ENCODE assay signal across 13 mouse cellular contexts in the genomic region with DNA sequence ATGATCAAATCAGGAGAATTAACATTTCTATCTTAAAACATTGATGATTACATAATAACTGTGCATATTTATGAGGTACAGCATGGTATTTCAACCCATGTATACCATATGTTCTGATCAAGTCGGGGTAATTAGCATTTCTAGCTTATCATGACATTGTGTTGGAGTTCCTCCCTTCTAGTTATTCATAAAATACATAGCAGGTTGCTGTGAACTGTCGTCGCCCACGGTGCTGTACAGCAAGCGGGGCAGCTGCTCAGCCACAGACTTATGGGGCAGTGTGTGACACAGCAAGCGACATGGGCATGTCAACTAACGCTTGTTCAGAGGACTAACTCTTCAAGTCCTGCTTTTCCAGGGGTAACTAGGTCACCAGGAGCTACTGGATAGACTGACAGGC.
"Had no signal": no experiment of that assay in that cellular context is flagged by ENCODE, and none has a peak within 500 bp of the region (broad histone marks: within the 10 kb centered on the region; RNA-seq: fewer than 3 reads in every experiment).

No protein-coding gene starts in this region.

- H3K27ac ChIP-seq: limb, embryonic 12.5 days; liver, embryonic 13.5 days; lung, embryonic 15.5 days; midbrain, embryonic 12.5 days; neural tube, embryonic 13.5 days had no signal

- H3K27me3 ChIP-seq: limb, embryonic 12.5 days; liver, embryonic 13.5 days; lung, embryonic 15.5 days; midbrain, embryonic 12.5 days; neural tube, embryonic 13.5 days had no signal

- H3K36me3 ChIP-seq: limb, embryonic 12.5 days; liver, embryonic 13.5 days; lung, embryonic 15.5 days; midbrain, embryonic 12.5 days; neural tube, embryonic 13.5 days had no signal

- H3K4me2 ChIP-seq: limb, embryonic 12.5 days; liver, embryonic 13.5 days; lung, embryonic 15.5 days; midbrain, embryonic 12.5 days; neural tube, embryonic 13.5 days had no signal

- H3K9ac ChIP-seq: limb, embryonic 12.5 days; liver, embryonic 13.5 days; liver, postnatal 0 days; lung, embryonic 15.5 days; midbrain, embryonic 12.5 days; neural tube, embryonic 13.5 days had no signal

- H3K4me3 ChIP-seq: limb, embryonic 12.5 days; liver, embryonic 13.5 days; lung, embryonic 15.5 days; midbrain, embryonic 12.5 days; neural tube, embryonic 13.5 days had no signal

- H3K4me1 ChIP-seq: limb, embryonic 12.5 days; liver, embryonic 13.5 days; lung, embryonic 15.5 days; midbrain, embryonic 12.5 days; neural tube, embryonic 13.5 days had no signal

- DNase-seq: kidney, adult 18-20 months; kidney, postnatal 10 days; kidney, postnatal 4 days; liver; liver, embryonic 13.5 days; liver, postnatal 0 days; retina, postnatal 1 day; thymus, postnatal 4 days had no signal

- H3K9me3 ChIP-seq: limb, embryonic 12.5 days; liver, embryonic 13.5 days; lung, embryonic 15.5 days; midbrain, embryonic 12.5 days; neural tube, embryonic 13.5 days had no signal

- ATAC-seq: liver, postnatal 0 days; midbrain, embryonic 16.5 days had no signal
